Mouse (Mus musculus) CD4-positive, CD25-positive, alpha-beta regulatory T cell, adult 9 weeks (primary cell): ENCODE measurements around the gene Dqx1. TPM values are rescaled to one million over a fixed set of nuclear protein-coding genes. Genes with fewer than 3 reads are reported as not detected.

Source experiments
- polyA plus RNA-seq: library from polyadenylated mRNA; unstranded; fragments of 100-300 nt; shearing (Covaris generic); gene quantifications from one replicate; pipeline ENCODE4 v1.2.1, GENCODE M21; 2017

The Dqx1 gene
- polyA plus RNA-seq, result 3.3 TPM

DNA sequence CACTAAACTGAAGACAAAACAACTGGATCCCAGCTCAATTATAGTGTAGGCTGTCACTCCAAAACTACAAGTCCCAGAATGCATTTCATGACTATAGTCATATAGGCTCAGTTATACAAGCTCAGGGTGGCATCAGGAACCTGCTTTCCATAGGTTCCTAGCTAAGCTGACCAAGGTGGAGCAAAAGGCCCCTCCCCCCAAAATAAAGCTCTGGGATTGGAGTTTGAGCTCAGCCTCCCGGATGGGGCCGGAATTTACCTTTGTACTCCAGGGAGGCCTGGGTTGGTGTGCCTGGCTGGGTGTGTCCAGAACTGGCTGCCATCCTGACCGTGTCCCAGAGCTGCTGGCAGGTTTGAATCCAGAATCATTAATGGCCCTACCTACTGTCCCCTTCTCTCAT, at the start of gene Dqx1:
Gene Dqx1, plus strand, starts transcription at position 55 of the 400 bp plus-strand sequence.

DNA sequence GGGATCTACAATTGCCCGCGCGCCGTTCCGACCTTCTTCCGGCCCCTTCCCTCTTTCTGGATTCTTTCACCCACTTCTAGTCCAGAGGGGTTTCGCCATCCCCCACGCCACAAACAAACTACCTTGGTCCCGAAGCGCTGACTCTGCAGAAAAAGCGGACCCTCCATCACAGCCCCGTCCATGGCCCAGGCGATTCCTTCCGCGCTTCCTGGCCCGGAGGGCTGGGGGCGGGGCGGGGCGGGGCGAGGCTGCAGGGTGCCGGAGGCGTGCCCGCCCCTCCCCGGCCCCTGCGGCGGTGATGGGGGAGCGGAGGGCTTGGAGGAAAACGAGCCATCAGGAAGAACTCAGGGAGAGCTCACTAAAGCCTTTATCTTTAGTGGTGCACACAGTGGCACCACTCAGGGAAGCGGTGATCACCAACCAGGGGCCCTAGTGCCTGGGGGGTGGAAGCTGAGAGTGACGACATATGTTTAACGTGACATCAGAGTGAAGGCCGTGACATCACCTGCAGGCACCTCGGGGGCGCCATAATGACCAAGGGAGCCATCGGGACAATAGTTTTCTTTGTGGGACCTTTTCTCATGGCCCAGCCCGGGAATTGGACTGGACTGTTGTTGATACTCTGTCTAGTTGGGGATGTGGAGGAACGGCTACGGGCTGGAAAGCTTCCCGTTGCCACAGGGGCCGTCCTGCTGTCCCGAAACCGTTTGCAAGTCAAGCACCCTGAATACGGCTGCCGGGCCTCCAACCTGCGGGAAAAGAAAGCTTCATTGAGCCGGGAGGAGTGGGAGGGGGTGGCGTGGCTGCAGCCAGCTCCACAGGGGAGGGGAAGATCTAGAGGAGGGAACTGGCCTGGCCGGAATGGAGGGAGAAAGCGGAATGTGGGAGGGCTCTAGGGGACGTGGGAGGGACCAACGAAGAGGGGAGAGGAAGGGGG, 24.1 kb upstream of the Dqx1 start, which contains the start of the genes Dok1 and Loxl3:
Gene Dok1, minus strand, starts transcription at position 223 of the 937 bp plus-strand sequence.
Gene Loxl3, plus strand, starts transcription at position 925 of the 937 bp plus-strand sequence.

DNA sequence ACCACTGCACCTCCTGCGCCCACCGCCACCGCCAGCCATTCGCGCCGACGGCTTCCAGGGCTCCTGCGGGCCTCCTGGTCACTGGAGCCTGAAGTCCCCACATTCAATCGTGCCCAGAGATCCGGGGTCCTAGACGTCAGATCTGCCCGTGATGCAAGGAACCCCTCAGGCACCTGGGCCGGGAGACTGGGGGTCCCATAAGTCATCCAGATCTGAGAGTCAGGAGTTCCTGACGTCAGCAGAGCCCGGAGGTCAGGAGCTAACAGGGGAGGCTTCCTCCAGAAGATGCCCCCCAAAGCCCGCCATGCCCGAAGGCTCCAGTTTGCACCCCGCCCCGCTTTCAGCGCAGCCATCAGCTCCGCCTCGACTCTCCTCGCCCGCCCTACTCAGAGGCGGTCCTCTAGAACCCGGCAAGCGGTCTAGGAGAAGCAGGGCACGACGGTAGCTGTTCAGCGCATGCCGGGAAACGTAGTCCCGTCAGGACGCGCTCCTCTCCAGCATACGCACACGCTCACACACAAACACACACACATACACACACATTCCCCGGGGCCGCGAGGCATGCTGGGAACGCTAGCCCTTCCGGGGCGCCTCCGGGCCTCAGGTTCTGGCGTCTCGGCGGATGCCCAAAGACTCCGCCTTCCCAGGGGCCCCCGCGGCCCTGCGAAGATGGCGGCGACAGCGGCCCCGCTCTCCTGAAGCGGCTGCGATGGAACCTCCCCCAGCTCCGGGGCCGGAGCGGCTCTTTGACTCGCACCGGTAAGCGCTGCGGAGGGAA, 3.4 kb upstream of the Dqx1 start, which contains the start of gene Aup1:
Gene Aup1, plus strand, starts transcription at position 448 of the 778 bp plus-strand sequence.

DNA sequence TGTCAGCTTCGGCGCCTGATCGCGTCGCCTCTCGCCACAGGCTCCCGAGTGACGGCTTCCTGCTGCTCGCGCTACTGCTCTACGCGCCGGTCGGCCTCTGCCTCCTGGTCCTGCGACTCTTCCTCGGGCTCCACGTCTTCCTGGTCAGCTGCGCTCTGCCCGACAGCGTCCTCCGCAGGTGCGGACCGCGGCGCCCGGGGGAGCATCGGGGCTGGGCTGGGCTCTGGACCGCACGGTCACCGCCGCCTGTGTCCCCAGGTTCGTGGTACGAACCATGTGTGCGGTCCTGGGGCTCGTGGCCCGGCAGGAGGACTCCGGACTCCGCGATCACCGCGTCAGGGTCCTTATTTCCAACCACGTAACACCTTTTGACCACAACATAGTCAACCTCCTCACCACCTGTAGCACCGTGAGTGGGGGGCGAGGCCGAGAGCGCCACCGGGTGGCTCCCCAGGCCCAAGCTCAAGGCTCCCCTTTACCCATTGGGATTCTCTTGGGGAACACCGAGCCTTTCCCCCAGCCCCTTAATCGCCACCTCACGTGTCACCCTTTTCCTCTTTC, 2.7 kb upstream of the Dqx1 start, which contains the start of gene Htra2:
Gene Htra2, minus strand, starts transcription at position 403 of the 561 bp plus-strand sequence.

DNA sequence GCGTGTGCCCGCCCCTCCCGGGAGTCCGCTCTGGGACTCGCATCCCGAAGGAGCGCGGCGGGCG, 12.4 kb downstream of the Dqx1 start, which contains the start of gene Tlx2:
Gene Tlx2, minus strand, starts transcription at position 47 of the 64 bp plus-strand sequence.

DNA sequence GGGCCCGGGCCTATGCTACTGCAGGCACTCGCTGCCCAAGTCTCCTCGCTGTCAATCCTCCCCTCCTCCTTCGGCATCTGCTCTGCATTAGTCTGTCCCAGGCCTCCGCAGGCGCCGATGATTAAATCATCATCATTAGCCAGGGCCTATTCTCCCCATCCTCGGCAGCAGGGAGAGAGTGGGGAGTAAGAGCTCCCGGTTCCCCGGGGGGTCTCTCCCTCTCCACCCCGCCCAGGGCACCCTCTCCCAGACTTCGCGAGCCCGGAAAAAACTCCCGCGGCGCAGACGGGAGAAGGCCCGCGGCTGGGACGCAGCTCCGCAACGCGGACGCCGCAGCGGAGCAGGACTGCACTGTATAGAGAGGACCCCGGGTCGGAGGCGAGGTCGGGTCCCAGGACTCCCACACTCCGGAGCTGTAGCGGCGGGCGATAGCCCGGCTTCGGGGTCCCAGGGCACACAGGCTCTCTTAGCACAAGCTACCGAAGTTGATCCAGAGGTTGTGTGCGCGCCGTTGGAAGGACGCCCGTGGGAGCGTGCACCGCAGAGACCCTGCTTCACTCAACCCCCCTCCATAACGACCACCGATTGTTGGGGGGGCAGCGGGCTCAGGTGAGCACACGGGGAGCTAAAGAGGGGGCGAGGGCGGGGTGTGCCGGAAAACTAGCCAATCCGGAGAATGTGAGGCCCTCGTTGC, 20.1 kb downstream of the Dqx1 start, which contains the start of gene Pcgf1:
Gene Pcgf1, plus strand, starts transcription at position 240 of the 694 bp plus-strand sequence.

DNA sequence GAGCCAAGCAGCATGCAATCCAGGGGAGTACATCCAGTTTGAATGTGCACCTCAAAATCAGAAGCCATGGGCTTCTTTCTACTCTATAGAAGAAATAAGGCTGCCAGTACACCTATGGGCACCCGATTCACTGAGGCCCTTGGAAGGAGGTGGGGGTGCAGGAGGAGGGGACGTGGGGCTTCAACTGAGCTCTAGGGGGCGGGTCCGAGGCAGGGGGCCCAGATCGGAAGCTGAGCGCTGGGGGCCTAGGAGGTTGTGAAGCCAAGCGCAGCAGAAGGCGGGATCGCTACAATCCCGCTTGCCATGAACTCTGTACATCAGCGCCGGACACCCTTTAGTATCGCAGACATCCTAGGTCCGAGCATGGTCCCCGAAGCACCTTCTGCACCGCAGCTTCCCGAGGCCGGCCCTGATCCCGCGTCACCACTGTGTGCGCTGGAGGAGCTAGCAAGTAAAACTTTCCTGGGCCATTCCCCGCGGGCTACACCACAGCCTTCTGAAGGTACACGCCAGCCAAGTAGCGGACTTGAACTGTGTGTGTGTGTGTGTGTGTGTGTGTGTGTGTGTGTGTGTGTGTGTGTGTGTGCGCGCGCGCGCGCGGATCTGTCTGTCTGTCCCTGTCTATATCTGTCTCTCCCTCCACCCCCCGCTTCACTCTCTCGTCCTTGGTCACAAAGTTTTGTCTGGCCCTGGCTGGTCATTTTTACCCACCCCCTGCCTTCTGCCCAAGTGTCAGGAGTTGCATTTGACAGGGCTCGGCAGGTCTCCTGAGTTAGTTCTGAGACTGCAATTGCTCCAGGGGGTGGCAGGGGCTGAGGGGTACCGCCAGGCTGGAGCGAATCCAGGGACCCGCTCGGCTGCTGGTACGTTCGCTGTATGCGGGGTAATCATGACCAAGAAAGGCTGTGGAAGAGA, 28.7 kb downstream of the Dqx1 start, which contains the start of gene Lbx2:
Gene Lbx2, plus strand, starts transcription at position 247 of the 915 bp plus-strand sequence.

DNA sequence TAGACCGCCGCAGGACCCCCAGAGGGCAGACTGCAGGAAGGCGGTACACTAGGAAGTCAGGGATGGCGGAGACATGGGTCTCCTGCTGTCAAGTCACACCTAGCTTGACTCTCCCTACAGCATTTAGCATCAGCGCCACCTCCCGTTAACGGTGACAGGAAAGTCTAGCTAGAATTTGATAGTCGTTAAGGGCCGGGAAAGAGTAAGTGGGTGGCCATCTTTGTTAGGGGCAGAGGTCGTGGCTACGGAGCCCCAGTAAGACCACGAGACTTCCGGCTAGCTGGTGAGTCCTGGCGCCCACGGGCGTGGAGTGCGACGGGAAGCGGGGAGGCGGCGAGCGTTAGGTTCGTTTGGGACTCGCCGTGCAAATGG, 43.7 kb downstream of the Dqx1 start, which contains the start of the genes Ccdc142 and Gm42688:
Gene Ccdc142, plus strand, starts transcription at position 286 of the 372 bp plus-strand sequence.
Gene Gm42688, plus strand, starts transcription at position 302 of the 372 bp plus-strand sequence.

DNA sequence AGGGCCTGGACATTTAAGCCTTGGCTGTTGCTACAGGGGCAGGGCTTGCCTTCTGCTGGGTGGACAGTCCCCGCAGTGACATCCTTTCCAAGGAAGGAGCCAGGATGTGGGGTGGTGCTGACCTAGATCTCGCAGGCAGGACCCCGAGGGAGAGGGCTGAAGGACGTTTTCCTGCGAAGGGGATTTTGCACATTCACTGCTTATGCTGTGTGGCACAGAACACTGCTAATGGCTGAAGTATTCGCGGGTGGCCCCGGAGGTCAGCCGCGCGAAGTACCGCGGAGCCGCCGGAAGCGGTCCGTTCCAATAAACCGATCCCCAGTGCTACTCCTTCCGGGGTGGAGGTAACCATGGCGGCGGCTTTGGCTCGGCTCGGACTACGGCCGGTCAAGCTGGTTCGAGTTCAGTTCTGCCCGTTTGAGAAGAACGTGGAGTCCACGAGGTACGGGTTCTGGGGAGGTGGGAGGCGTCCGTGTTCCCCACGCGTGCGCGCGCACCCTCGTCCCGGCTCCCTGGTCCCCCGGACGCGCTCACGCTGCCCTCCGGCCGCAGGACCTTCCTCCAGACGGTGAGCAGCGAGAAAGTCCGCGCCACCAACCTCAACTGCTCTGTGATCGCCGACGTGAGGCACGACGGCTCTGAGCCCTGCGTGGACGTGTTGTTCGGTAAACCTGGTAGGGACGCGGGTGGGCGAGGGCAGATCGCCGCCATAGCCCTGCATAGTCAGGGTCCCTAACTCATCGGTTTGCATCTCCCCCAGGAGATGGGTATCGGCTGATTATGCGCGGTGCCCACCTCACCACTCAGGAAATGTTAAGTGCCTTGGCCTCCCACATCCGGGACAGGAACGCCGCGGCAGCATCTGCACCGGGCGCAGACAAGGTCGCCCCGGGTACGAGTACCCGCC, 51.4 kb downstream of the Dqx1 start, which contains the start of gene Mrpl53:
Gene Mrpl53, plus strand, starts transcription at position 279 of the 907 bp plus-strand sequence.

DNA sequence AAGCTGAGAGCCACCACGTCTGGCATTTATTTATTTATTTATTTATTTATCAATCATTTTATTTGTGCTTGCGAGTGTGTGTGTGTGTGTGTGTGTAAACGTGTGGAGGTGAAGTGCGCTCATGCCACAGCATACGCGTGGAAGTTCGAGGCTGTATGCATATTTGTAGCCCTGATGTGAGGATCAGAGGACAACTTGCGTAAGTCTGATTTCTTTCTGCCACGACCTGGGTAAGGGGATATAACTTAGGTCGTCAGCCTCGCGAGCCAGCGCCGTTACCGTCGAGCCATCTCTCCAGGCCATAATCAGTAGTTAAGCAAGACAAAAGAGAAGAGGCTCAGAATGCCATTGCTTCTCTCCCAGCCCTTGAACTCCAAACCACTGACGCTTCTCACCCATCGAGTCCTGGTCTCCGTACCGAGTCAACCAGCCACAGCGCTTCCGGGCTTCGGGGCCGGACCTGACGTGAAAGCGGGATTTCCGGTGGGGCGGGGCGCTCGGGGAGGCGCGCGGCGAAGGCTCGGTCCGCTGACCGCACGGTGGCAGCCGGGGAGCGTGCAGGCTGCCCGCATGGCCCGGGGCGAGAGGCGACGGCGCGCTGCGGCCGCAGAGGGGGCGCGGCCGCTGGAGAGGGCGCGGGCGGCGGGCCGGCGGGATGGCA, 57.5 kb downstream of the Dqx1 start, which contains the start of gene Mogs:
Gene Mogs, plus strand, starts transcription at position 486 of the 661 bp plus-strand sequence.

Other genes starting within 250 kb of the Dqx1 start
- 2.9 TPM for gene Sema4f, start 118.1 kb upstream of the Dqx1 start, polyA plus RNA-seq
- 2.2 TPM for gene M1ap, start 110.9 kb upstream of the Dqx1 start, polyA plus RNA-seq
- gene Dok1, start 24.4 kb upstream of the Dqx1 start, polyA plus RNA-seq, result 51.6 TPM
- 0.16 TPM for gene Loxl3, start 23.7 kb upstream of the Dqx1 start, polyA plus RNA-seq
- gene Aup1, start 3.3 kb upstream of the Dqx1 start, polyA plus RNA-seq, result 371 TPM
- gene Htra2, start 2.6 kb upstream of the Dqx1 start, polyA plus RNA-seq, result 70.9 TPM
- not detected for gene Tlx2, start 12.4 kb downstream of the Dqx1 start, polyA plus RNA-seq
- gene Pcgf1, start 20.0 kb downstream of the Dqx1 start, polyA plus RNA-seq, result 42.8 TPM
- not detected for gene Lbx2, start 28.5 kb downstream of the Dqx1 start, polyA plus RNA-seq
- 4.4 TPM for gene Ccdc142, start 43.8 kb downstream of the Dqx1 start, polyA plus RNA-seq
- gene Gm42688, start 43.8 kb downstream of the Dqx1 start, polyA plus RNA-seq, result 3.9 TPM
- 65.3 TPM for gene Mrpl53, start 51.2 kb downstream of the Dqx1 start, polyA plus RNA-seq
- 4.5 TPM for gene Mogs, start 57.7 kb downstream of the Dqx1 start, polyA plus RNA-seq
- 67.6 TPM for gene Wbp1, start 63.7 kb downstream of the Dqx1 start, polyA plus RNA-seq
- gene Ino80b, start 67.6 kb downstream of the Dqx1 start, polyA plus RNA-seq, result 8.0 TPM
- 0.91 TPM for gene Rtkn, start 77.6 kb downstream of the Dqx1 start, polyA plus RNA-seq
- 1.4 TPM for gene Wdr54, start 98.6 kb downstream of the Dqx1 start, polyA plus RNA-seq
- gene 1700003E16Rik, start 98.6 kb downstream of the Dqx1 start, polyA plus RNA-seq, result not detected
- 67.1 TPM for gene Dctn1, start 108.1 kb downstream of the Dqx1 start, polyA plus RNA-seq
- 0.94 TPM for gene Slc4a5, start 162.0 kb downstream of the Dqx1 start, polyA plus RNA-seq